Mouse (Mus musculus): Measurements from ENCODE around the gene Angptl4.

DNA sequence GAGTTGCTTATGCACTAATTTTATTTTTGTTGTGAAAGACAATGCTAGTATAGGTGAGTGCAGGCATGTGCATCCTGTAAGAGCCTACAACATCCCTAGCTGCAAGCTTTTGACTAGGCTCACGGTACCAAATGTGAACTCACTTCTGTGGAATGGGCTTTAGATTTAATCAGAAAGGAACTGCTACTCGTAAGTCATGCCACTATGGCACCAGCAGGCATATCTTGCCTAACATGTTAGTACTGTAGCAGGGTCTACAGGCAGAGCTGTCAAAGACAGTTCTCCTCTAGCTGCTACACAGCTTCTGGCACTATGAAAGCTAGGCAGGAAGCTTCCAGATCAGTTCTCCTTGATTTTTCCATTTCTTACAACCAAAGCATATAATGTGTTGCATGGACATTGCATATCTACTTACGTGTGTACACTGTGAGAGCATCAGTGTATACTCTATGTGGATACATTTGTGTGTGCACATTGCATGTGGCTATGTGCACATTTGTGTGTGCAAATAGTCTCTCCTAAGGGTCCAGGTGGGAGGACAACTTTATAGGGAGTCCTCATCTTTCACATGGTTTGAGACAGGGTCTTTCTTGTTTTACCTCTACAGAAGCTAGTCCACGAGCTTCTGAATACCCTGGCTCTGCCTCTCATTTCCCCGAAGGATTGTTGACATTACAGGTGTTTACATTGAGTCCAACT, 36.8 kb downstream of the Angptl4 start:
- TF ChIP-seq CTCF (conservative IDR thresholded peaks at IDR 0.05; ENCODE audit: insufficient read depth, insufficient read length, low read depth, low read length), result no peak
- no peak for TF ChIP-seq POLR2A (IDR thresholded peaks at IDR 0.05; ENCODE audit: low read depth, low read length)

Measured in kidney, adult 2 months (tissue).